Comparison of ENCODE assay signal across 7 mouse cellular contexts in the genomic region with DNA sequence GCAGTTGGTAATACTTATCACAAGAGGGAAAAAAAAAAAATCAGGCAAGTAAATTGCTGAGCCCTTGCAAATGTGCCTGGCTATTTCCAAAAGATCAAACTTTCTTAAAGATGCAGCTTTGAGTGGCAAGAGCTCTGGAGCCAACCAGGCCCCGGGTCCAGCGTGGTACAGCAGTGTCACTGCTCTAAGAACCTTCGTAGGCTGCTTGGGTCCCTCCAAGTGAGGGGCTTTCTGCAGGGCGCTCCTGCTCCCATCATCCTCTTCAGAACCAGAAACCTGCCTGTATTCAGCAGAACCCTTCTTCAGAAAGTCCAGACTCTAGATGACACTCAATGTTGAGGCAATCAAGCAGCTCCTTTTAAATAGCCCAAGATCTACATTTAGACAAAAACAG. TPM values are rescaled to one million over a fixed set of nuclear protein-coding genes. Genes with fewer than 3 reads are reported as not detected.
DNase-seq lines count a peak whose midpoint lies in the region; ATAC-seq and TF ChIP-seq lines count a peak whose summit lies in the region.

No protein-coding gene starts in this region.

- no peak for TF ChIP-seq POLR2A in lung, adult 2 months (IDR thresholded peaks at IDR 0.05; ENCODE audit: borderline replicate concordance, extremely low read depth, low read depth, low read length)

- DNase-seq in lung, embryonic 14.5 days, result peak; percentile 8
- DNase-seq in lung, adult 2 months, result no peak
- no peak for DNase-seq in right cerebral cortex, postnatal 4 days
- DNase-seq in yolk sac, embryonic 10.5 days (ENCODE audit: low spot score), result no peak

- peak overlapping the region; percentile 45 for H3K4me3 ChIP-seq in lung, embryonic 14.5 days (ENCODE audit: low read depth, low read length)
- no peak overlapping the region for H3K4me3 ChIP-seq in lung, adult 2 months (replicated peaks; ENCODE audit: extremely low read depth, low read depth, low read length)
- peak overlapping the region; percentile 54 for H3K4me3 ChIP-seq in forebrain, embryonic 15.5 days
- peak overlapping the region; percentile 47 for H3K4me3 ChIP-seq in limb, embryonic 15.5 days
- peak overlapping the region; percentile 47 for H3K4me3 ChIP-seq in stomach, embryonic 15.5 days (replicated peaks)

- no peak overlapping the region for H3K9ac ChIP-seq in lung, embryonic 14.5 days
- peak overlapping the region; percentile 47 for H3K9ac ChIP-seq in forebrain, embryonic 15.5 days (replicated peaks)
- no peak overlapping the region for H3K9ac ChIP-seq in limb, embryonic 15.5 days
- no peak overlapping the region for H3K9ac ChIP-seq in stomach, embryonic 15.5 days

- no peaks in the 10 kb centered on the region for H3K9me3 ChIP-seq in lung, embryonic 14.5 days (ENCODE audit: low read depth, low read length)
- no peaks in the 10 kb centered on the region for H3K9me3 ChIP-seq in forebrain, embryonic 15.5 days
- no peaks in the 10 kb centered on the region for H3K9me3 ChIP-seq in limb, embryonic 15.5 days
- H3K9me3 ChIP-seq in stomach, embryonic 15.5 days, result no peaks in the 10 kb centered on the region

- no peak for TF ChIP-seq CTCF in lung, embryonic 14.5 days (IDR thresholded peaks at IDR 0.05; ENCODE audit: low read depth)
- TF ChIP-seq CTCF in lung, adult 2 months (IDR thresholded peaks at IDR 0.05; ENCODE audit: insufficient read depth, low read length), result no peak

- peaks cover 45% of the 10 kb centered on the region for H3K27me3 ChIP-seq in lung, embryonic 14.5 days (ENCODE audit: insufficient read depth, low read length)
- peaks cover 42% of the 10 kb centered on the region for H3K27me3 ChIP-seq in forebrain, embryonic 15.5 days
- peaks cover 58% of the 10 kb centered on the region for H3K27me3 ChIP-seq in limb, embryonic 15.5 days
- H3K27me3 ChIP-seq in stomach, embryonic 15.5 days (replicated peaks), result peaks cover 36% of the 10 kb centered on the region

- no peak for ATAC-seq in lung, embryonic 14.5 days (ENCODE audit: insufficient read depth)
- 0 out of 2 replicates have a peak, but pooled peaks have one; percentile 4 for ATAC-seq in forebrain, embryonic 15.5 days (replicated peaks)
- ATAC-seq in limb, embryonic 15.5 days (ENCODE audit: insufficient number of reproducible peaks, low FRiP score, low TSS enrichment, low read depth), result no peak
- no peak for ATAC-seq in stomach, embryonic 15.5 days (ENCODE audit: insufficient read depth, low FRiP score, low read depth)

- H3K36me3 ChIP-seq in lung, embryonic 14.5 days (ENCODE audit: insufficient read depth), result no peaks in the 10 kb centered on the region
- no peaks in the 10 kb centered on the region for H3K36me3 ChIP-seq in forebrain, embryonic 15.5 days
- H3K36me3 ChIP-seq in limb, embryonic 15.5 days, result no peaks in the 10 kb centered on the region
- no peaks in the 10 kb centered on the region for H3K36me3 ChIP-seq in stomach, embryonic 15.5 days

- H3K27ac ChIP-seq in lung, embryonic 14.5 days (ENCODE audit: low read depth), result no peak overlapping the region
- no peak overlapping the region for H3K27ac ChIP-seq in forebrain, embryonic 15.5 days (replicated peaks)
- no peak overlapping the region for H3K27ac ChIP-seq in limb, embryonic 15.5 days
- no peak overlapping the region for H3K27ac ChIP-seq in stomach, embryonic 15.5 days

- H3K4me1 ChIP-seq in lung, embryonic 14.5 days (ENCODE audit: insufficient read depth), result no peaks in the 10 kb centered on the region
- H3K4me1 ChIP-seq in lung, adult 2 months (ENCODE audit: control insufficient read depth, insufficient read depth, low read length), result peaks cover 2% of the 10 kb centered on the region
- peaks cover 15% of the 10 kb centered on the region for H3K4me1 ChIP-seq in forebrain, embryonic 15.5 days
- H3K4me1 ChIP-seq in limb, embryonic 15.5 days, result peaks cover 14% of the 10 kb centered on the region
- peaks cover 9% of the 10 kb centered on the region for H3K4me1 ChIP-seq in stomach, embryonic 15.5 days

- WGBS in lung, embryonic 14.5 days, result 20% methylated on average over 4 of the region's 4 CpGs
- 24% methylated on average over 4 of the region's 4 CpGs for WGBS in lung, adult 2 months
- 13% methylated on average over 4 of the region's 4 CpGs for WGBS in forebrain, embryonic 15.5 days
- 17% methylated on average over 4 of the region's 4 CpGs for WGBS in limb, embryonic 15.5 days
- 24% methylated on average over 4 of the region's 4 CpGs for WGBS in stomach, embryonic 15.5 days

- H3K4me2 ChIP-seq in lung, embryonic 14.5 days, result peak overlapping the region; percentile 89
- H3K4me2 ChIP-seq in forebrain, embryonic 15.5 days (replicated peaks), result peak overlapping the region; percentile 95
- peak overlapping the region; percentile 97 for H3K4me2 ChIP-seq in limb, embryonic 15.5 days
- peak overlapping the region; percentile 96 for H3K4me2 ChIP-seq in stomach, embryonic 15.5 days

RNA-seq across cellular contexts. Expression of gene Alkal2, which starts 0.5 kb away (rescaled TPM):
- polyA plus RNA-seq in lung, embryonic 14.5 days (2014; fragmentation: Nextera tagmentation; extraction: Ambion mirVana), result 0.58 and 0.69 TPM in 2 replicates
- polyA plus RNA-seq in lung, adult 2 months (2012; rRNA removed), result 0.14 and 0.24 TPM in 2 replicates
- 0.50 and 0.55 TPM in 2 replicates for polyA plus RNA-seq in forebrain, embryonic 15.5 days (2015; fragmentation: Nextera tagmentation; extraction: Ambion mirVana)
- 1.5 and 2.1 TPM in 2 replicates for polyA plus RNA-seq in limb, embryonic 15.5 days (2015; fragmentation: Nextera tagmentation; extraction: Ambion mirVana)
- polyA plus RNA-seq in stomach, embryonic 15.5 days (2015; fragmentation: Nextera tagmentation; extraction: Ambion mirVana), result 1.4 and 1.8 TPM in 2 replicates

RNA-seq across cellular contexts. Expression of gene Acp1, which starts 27.8 kb away (rescaled TPM):
- polyA plus RNA-seq in lung, embryonic 14.5 days (2014; fragmentation: Nextera tagmentation; extraction: Ambion mirVana), result 201 and 215 TPM in 2 replicates
- polyA plus RNA-seq in lung, adult 2 months (2012; rRNA removed), result 5.0 and 12.1 TPM in 2 replicates
- polyA plus RNA-seq in forebrain, embryonic 15.5 days (2015; fragmentation: Nextera tagmentation; extraction: Ambion mirVana), result 129 TPM in 2 replicates
- 132 and 146 TPM in 2 replicates for polyA plus RNA-seq in limb, embryonic 15.5 days (2015; fragmentation: Nextera tagmentation; extraction: Ambion mirVana)
- polyA plus RNA-seq in stomach, embryonic 15.5 days (2015; fragmentation: Nextera tagmentation; extraction: Ambion mirVana), result 151 and 164 TPM in 2 replicates

RNA-seq across cellular contexts. Expression of gene Sh3yl1, which starts 27.9 kb away (rescaled TPM):
- polyA plus RNA-seq in lung, embryonic 14.5 days (2014; fragmentation: Nextera tagmentation; extraction: Ambion mirVana), result 11.1 and 12.2 TPM in 2 replicates
- polyA plus RNA-seq in lung, adult 2 months (2012; rRNA removed), result 1.4 and 2.6 TPM in 2 replicates
- polyA plus RNA-seq in forebrain, embryonic 15.5 days (2015; fragmentation: Nextera tagmentation; extraction: Ambion mirVana), result 40.5 and 42.1 TPM in 2 replicates
- polyA plus RNA-seq in limb, embryonic 15.5 days (2015; fragmentation: Nextera tagmentation; extraction: Ambion mirVana), result 14.7 and 15.3 TPM in 2 replicates
- 25.7 and 28.4 TPM in 2 replicates for polyA plus RNA-seq in stomach, embryonic 15.5 days (2015; fragmentation: Nextera tagmentation; extraction: Ambion mirVana)
